ENCODE assay signal across 9 mouse cellular contexts in the genomic region with DNA sequence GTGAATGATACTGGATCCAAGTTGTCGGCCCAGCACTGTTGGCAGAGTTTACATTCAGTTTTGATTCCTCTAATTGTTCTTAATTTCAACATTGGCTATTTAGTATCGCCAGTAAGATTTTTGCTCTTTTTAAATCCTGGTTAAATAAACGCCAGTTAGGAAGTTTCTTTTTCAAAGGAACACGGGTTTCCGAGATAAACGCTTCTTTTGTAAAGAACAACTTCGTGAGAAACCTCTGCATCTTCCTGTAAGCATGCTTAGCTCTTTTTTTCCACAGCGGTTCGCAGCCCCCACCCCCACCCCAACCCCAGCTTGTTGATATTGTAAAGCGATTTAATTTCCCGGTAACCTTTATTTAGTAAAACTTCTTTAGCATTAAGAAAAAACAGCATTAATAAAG. TPM values are rescaled to one million over a fixed set of nuclear protein-coding genes. Genes with fewer than 3 reads are reported as not detected.
A peak's percentile ranks its signal among the peaks of the same experiment; 100 is the strongest.
DNase-seq lines count a peak whose midpoint lies in the region; ATAC-seq and TF ChIP-seq lines count a peak whose summit lies in the region.
"Had no signal": no experiment of that assay in that cellular context is flagged by ENCODE, and none has a peak within 500 bp of the region (broad histone marks: within the 10 kb centered on the region; RNA-seq: fewer than 3 reads in every experiment).

No protein-coding gene starts in this region.

- 2% methylated on average over 11 of the region's 11 CpGs for WGBS in forebrain, embryonic 10.5 days
- WGBS in limb, embryonic 10.5 days, result 1% methylated on average over 11 of the region's 11 CpGs
- WGBS in neural tube, embryonic 14.5 days, result 3% methylated on average over 11 of the region's 11 CpGs

- H3K4me3 ChIP-seq in layer of hippocampus, adult 2 months, result peak overlapping the region; percentile 33; the same call in 1 of the 2 replicates
- H3K4me3 ChIP-seq in forebrain, embryonic 10.5 days, result peak overlapping the region; percentile 76
- H3K4me3 ChIP-seq in limb, embryonic 10.5 days, result peak overlapping the region; percentile 77
- H3K4me3 ChIP-seq in neural tube, embryonic 14.5 days (ENCODE audit: low read depth, low read length), result peak overlapping the region; percentile 59

- DNase-seq in layer of hippocampus, adult 2 months (ENCODE audit: low spot score in 2 of 2), result no peak
- DNase-seq in layer of hippocampus, postnatal 36 days, result no peak
- no peak for DNase-seq in forebrain, embryonic 10.5 days (ENCODE audit: extremely low spot score, low spot score)
- no peak for DNase-seq in limb, embryonic 10.5 days (ENCODE audit: low spot score)
- DNase-seq in gastrocnemius, adult 8-10 months (ENCODE audit: low spot score in 2 of 2), result no peak
- DNase-seq in left cerebral cortex, postnatal 14 days (ENCODE audit: low spot score in 2 of 2), result no peak
- no peak for DNase-seq in right cerebral cortex, postnatal 4 days
- DNase-seq: thymus, adult 2 months had no signal

- peaks cover 70% of the 10 kb centered on the region for H3K4me1 ChIP-seq in forebrain, embryonic 10.5 days
- peaks cover 64% of the 10 kb centered on the region for H3K4me1 ChIP-seq in limb, embryonic 10.5 days
- 0 out of 2 replicates have a peak, but pooled peaks cover 6% of the 10 kb centered on the region for H3K4me1 ChIP-seq in neural tube, embryonic 14.5 days (ENCODE audit: control insufficient read depth, insufficient read depth, low read length)

- H3K36me3 ChIP-seq in forebrain, embryonic 10.5 days (replicated peaks), result no peaks in the 10 kb centered on the region
- H3K36me3 ChIP-seq in limb, embryonic 10.5 days, result no peaks in the 10 kb centered on the region
- no peaks in the 10 kb centered on the region for H3K36me3 ChIP-seq in neural tube, embryonic 14.5 days (ENCODE audit: control insufficient read depth, insufficient read depth, low read length)

- intact Hi-C loops in left cerebral cortex, postnatal 14 days (cut with DNase I), result no loop called here

- no peak for ATAC-seq in neural tube, embryonic 14.5 days (ENCODE audit: low read depth)

- H3K9me3 ChIP-seq in forebrain, embryonic 10.5 days, result no peaks in the 10 kb centered on the region
- no peaks in the 10 kb centered on the region for H3K9me3 ChIP-seq in limb, embryonic 10.5 days (replicated peaks)
- H3K9me3 ChIP-seq in neural tube, embryonic 14.5 days (ENCODE audit: control insufficient read depth, low read length), result no peaks in the 10 kb centered on the region

- TF ChIP-seq CTCF in layer of hippocampus, adult 2 months (conservative IDR thresholded peaks at IDR 0.05), result no peak

- no peak overlapping the region; the same call in 1 of the 2 replicates for H3K27ac ChIP-seq in layer of hippocampus, adult 2 months
- H3K27ac ChIP-seq in forebrain, embryonic 10.5 days, result peak overlapping the region; percentile 90
- H3K27ac ChIP-seq in limb, embryonic 10.5 days, result peak overlapping the region; percentile 93
- H3K27ac ChIP-seq in neural tube, embryonic 14.5 days (ENCODE audit: low read depth, low read length), result peak overlapping the region; percentile 95

- H3K27me3 ChIP-seq in forebrain, embryonic 10.5 days (ENCODE audit: poor library complexity, severe bottlenecking), result peaks cover 68% of the 10 kb centered on the region
- peaks cover 41% of the 10 kb centered on the region for H3K27me3 ChIP-seq in limb, embryonic 10.5 days (ENCODE audit: low read depth, poor library complexity, severe bottlenecking)
- no peaks in the 10 kb centered on the region for H3K27me3 ChIP-seq in neural tube, embryonic 14.5 days (ENCODE audit: control insufficient read depth, insufficient read depth, low read length)

- H3K9ac ChIP-seq in neural tube, embryonic 14.5 days (replicated peaks; ENCODE audit: low read depth, low read length), result peak overlapping the region; percentile 66

- H3K4me2 ChIP-seq in neural tube, embryonic 14.5 days (ENCODE audit: low read depth, low read length), result peak overlapping the region; percentile 85

RNA-seq across cellular contexts. Expression of a gene that starts 2.8 kb away (rescaled TPM):
- total RNA-seq in layer of hippocampus, adult 2 months (2021), result 10 to 100 TPM; 43.2 to 45.9 TPM
- 10 to 100 TPM; 39.2 to 43.8 TPM for total RNA-seq in layer of hippocampus, postnatal 36 days (2021)
- 32.5 TPM in 2 replicates for polyA plus RNA-seq in forebrain, embryonic 10.5 days (2016; fragmentation: Nextera tagmentation; extraction: Ambion mirVana)
- polyA plus RNA-seq in limb, embryonic 10.5 days (2016; fragmentation: Nextera tagmentation; extraction: Ambion mirVana), result 63.2 and 65.7 TPM in 2 replicates
- polyA plus RNA-seq in neural tube, embryonic 14.5 days (2014; fragmentation: Nextera tagmentation; extraction: Ambion mirVana), result 102 and 117 TPM in 2 replicates
- total RNA-seq in gastrocnemius, adult 8-10 months (2022), result 1 to 10 TPM in 2 of 4 experiments, under 1 TPM in 2; 0.56 to 1.9 (median 1.00) TPM
- total RNA-seq in left cerebral cortex, postnatal 14 days (2021), result 10 to 100 TPM; 80.8 to 89.3 TPM

Comparison
In these comparisons a context has a peak if more than half of its experiments do, and no peak if none do; other contexts are left out.
1. RNA of a gene that starts 2.8 kb away (total RNA-seq): 80.8 to 89.3 TPM in left cerebral cortex, postnatal 14 days, 43.2 to 45.9 TPM in layer of hippocampus, adult 2 months and 39.2 to 43.8 TPM in layer of hippocampus, postnatal 36 days; 0.56 to 1.9 TPM in gastrocnemius, adult 8-10 months; every median in the first group is over 10 times any median in the second.
2. Peak in every context shown above with its lines, with median percentiles within 50 percentile points of each other: H3K4me3 ChIP-seq.